Comparison of ENCODE assay signal across 26 mouse cellular contexts in genomic region chr2:159760806-159761205, GRCm38 (mm10).
"Had no signal": no experiment of that assay in that cellular context is flagged by ENCODE, and none has a peak within 500 bp of the region (broad histone marks: within the 10 kb centered on the region; RNA-seq: fewer than 3 reads in every experiment).

No protein-coding gene starts in this region.

- H3K9me3 ChIP-seq: heart, embryonic 15.5 days; hindbrain, embryonic 12.5 days; kidney, embryonic 15.5 days; limb, embryonic 13.5 days; limb, embryonic 15.5 days had no signal

- H3K9ac ChIP-seq: heart, embryonic 13.5 days; heart, embryonic 15.5 days; hindbrain, embryonic 12.5 days; hindbrain, embryonic 14.5 days; kidney, embryonic 15.5 days; limb, embryonic 13.5 days; limb, embryonic 15.5 days; liver, embryonic 12.5 days; liver, embryonic 14.5 days had no signal

- DNase-seq: gastrocnemius, postnatal 14 days; gastrocnemius, postnatal 36 days; heart, adult 11 months; heart, adult 2 months; heart, postnatal 14 days; heart, postnatal 36 days; kidney, adult 11 months; kidney, adult 2 months; kidney, adult 9 months; kidney, postnatal 14 days; kidney, postnatal 36 days; layer of hippocampus, adult 9-11 months; layer of hippocampus, postnatal 36 days had no signal

- H3K4me2 ChIP-seq: heart, embryonic 11.5 days; heart, embryonic 13.5 days; heart, embryonic 15.5 days; hindbrain, embryonic 12.5 days; hindbrain, embryonic 14.5 days; kidney, embryonic 15.5 days; limb, embryonic 13.5 days; limb, embryonic 15.5 days; liver, embryonic 12.5 days had no signal

- H3K4me3 ChIP-seq: heart, adult 2 months; heart, embryonic 13.5 days; heart, embryonic 15.5 days; hindbrain, embryonic 12.5 days; kidney, embryonic 15.5 days; limb, embryonic 13.5 days; limb, embryonic 15.5 days; liver, embryonic 12.5 days had no signal

- H3K27me3 ChIP-seq: heart, embryonic 13.5 days; heart, embryonic 15.5 days; hindbrain, embryonic 12.5 days; kidney, embryonic 15.5 days; limb, embryonic 13.5 days; limb, embryonic 15.5 days; liver, embryonic 12.5 days had no signal

- H3K4me1 ChIP-seq: heart, embryonic 13.5 days; heart, embryonic 15.5 days; hindbrain, embryonic 12.5 days; limb, embryonic 15.5 days; liver, embryonic 12.5 days had no signal

- H3K36me3 ChIP-seq: heart, embryonic 13.5 days; heart, embryonic 15.5 days; hindbrain, embryonic 12.5 days; kidney, embryonic 15.5 days; limb, embryonic 13.5 days; limb, embryonic 15.5 days; liver, embryonic 12.5 days had no signal

- H3K27ac ChIP-seq: heart, adult 2 months; heart, embryonic 13.5 days; heart, embryonic 15.5 days; hindbrain, embryonic 12.5 days; hindbrain, embryonic 14.5 days; kidney, embryonic 15.5 days; kidney, postnatal 0 days; limb, embryonic 13.5 days; limb, embryonic 15.5 days; liver, embryonic 12.5 days; liver, embryonic 14.5 days had no signal

- ATAC-seq: hindbrain, embryonic 16.5 days; intestine, embryonic 16.5 days; liver, embryonic 12.5 days had no signal
